Mouse (Mus musculus) neural tube, embryonic 15.5 days (tissue): ENCODE measurements around the gene Bbs2. TPM values are rescaled to one million over a fixed set of nuclear protein-coding genes. Genes with fewer than 3 reads are reported as not detected.
"Not testable (repeated sequence)": the region's sequence is repeated elsewhere in the genome, so short reads cannot be mapped to it uniquely, and the experiment has no call there.

Experiments
- ATAC-seq: fragments of 200-750 bp; cut with Nextera tagmentation; 2 replicates; pipeline ENCODE4 v1.8.0; 2017; ENCODE audit warnings: mild to moderate bottlenecking, moderate TSS enrichment, moderate library complexity; ENCODE audit not compliant: low FRiP score
- H3K27ac ChIP-seq: fragments of 300-500 bp; sonication (generic); replicated peaks from 2 replicates; pipeline ENCODE4 v1.5.1; 2015; ENCODE audit warnings: mild to moderate bottlenecking, inconsistent platforms
- H3K27me3 ChIP-seq: fragments of 300-500 bp; sonication (generic); replicated peaks from 2 replicates; pipeline ENCODE4 v1.6.1; 2015; ENCODE audit warnings: inconsistent platforms
- H3K36me3 ChIP-seq: fragments of 300-500 bp; sonication (generic); 2 replicates; pipeline ENCODE4 v1.6.1; 2015; ENCODE audit warnings: inconsistent platforms
- H3K4me1 ChIP-seq: fragments of 300-500 bp; sonication (generic); 2 replicates; pipeline ENCODE4 v1.6.1; 2015; ENCODE audit warnings: inconsistent platforms
- H3K4me2 ChIP-seq: fragments of 300-500 bp; sonication (generic); 2 replicates; pipeline ENCODE4 v1.6.1; 2015; ENCODE audit warnings: inconsistent platforms, mild to moderate bottlenecking, moderate library complexity
- H3K4me3 ChIP-seq: fragments of 300-500 bp; sonication (generic); replicated peaks from 2 replicates; pipeline ENCODE4 v1.5.1; 2015; ENCODE audit warnings: mild to moderate bottlenecking, inconsistent platforms
- H3K9ac ChIP-seq: fragments of 300-500 bp; sonication (generic); replicated peaks from 2 replicates; pipeline ENCODE4 v1.6.1; 2015; ENCODE audit warnings: mild to moderate bottlenecking, inconsistent platforms
- H3K9me3 ChIP-seq: fragments of 300-500 bp; sonication (generic); replicated peaks from 2 replicates; pipeline ENCODE4 v1.6.1; 2016; ENCODE audit warnings: inconsistent platforms
- WGBS: fragments of 180-500 bp; shearing (Covaris S2); methylation state at CpG from one replicate; pipeline ENCODE4 v1.1.7; 2015; ENCODE audit warnings: mixed read lengths; 5-methylcytosine and 5-hydroxymethylcytosine counted together
- polyA plus RNA-seq: library from polyadenylated mRNA; unstranded; fragments of >200 nt; fragmentation: Nextera tagmentation; extraction: Ambion mirVana; gene quantifications from 2 replicates; pipeline ENCODE4 v1.2.1, GENCODE M21; 2015

Gene Bbs2
- polyA plus RNA-seq, 1 experiment from 2014 or later, result 19.9 TPM

- not testable (repeated sequence) for H3K9me3 ChIP-seq, H3K36me3 ChIP-seq, H3K27me3 ChIP-seq
- H3K9ac ChIP-seq, result peak overlapping the region; percentile 59
- peak overlapping the region; percentile 82 for H3K27ac ChIP-seq
- peak overlapping the region; percentile 70 for H3K4me3 ChIP-seq
- peak overlapping the region; percentile 75 for H3K4me2 ChIP-seq
- 0% methylated on average over 26 of the region's 32 CpGs for WGBS
- H3K4me1 ChIP-seq, result peaks cover 33% of the 10 kb centered on the region
- ATAC-seq, result peak; percentile 91
These were observed 62.2 kb downstream of the Bbs2 start for GRCm38 (mm10) chr8:94036541-94036940.

GRCm38 (mm10) chr8:94035200-94035599 lies 63.5 kb downstream of the Bbs2 start:
- no peak for ATAC-seq
- Histone ChIP-seq H3K4me2 (peak overlapping the region; percentile 75), H3K4me1 (peaks cover 33% of the 10 kb centered on the region), H3K27ac (no peak overlapping the region), H3K36me3 (peaks cover 18% of the 10 kb centered on the region), H3K27me3 (no peaks in the 10 kb centered on the region), H3K4me3 (peak overlapping the region; percentile 8; the same call in 1 of the 2 replicates), H3K9me3 (no peaks in the 10 kb centered on the region), H3K9ac (0 out of 2 replicates have a peak overlapping the region, but pooled peaks have one; percentile 11)
- 72% methylated on average over 5 of the region's 5 CpGs for WGBS

- Histone ChIP-seq H3K27ac (no peak overlapping the region), H3K4me1 (peaks cover 32% of the 10 kb centered on the region), H3K9ac (no peak overlapping the region), H3K4me3 (no peak overlapping the region), H3K4me2 (no peak overlapping the region), H3K36me3 (peaks cover 25% of the 10 kb centered on the region), H3K27me3 (no peaks in the 10 kb centered on the region), H3K9me3 (no peaks in the 10 kb centered on the region)
- 62% methylated on average over 3 of the region's 3 CpGs for WGBS
- no peak for ATAC-seq
These were observed 65.1 kb downstream of the Bbs2 start for GRCm38 (mm10) chr8:94033601-94034000.

GRCm38 (mm10) chr8:94029701-94030100 lies 69.0 kb downstream of the Bbs2 start:
- H3K4me2 ChIP-seq, result no peak overlapping the region
- ATAC-seq, result no peak
- no peak overlapping the region for H3K9ac ChIP-seq
- no peaks in the 10 kb centered on the region for H3K27me3 ChIP-seq
- no peak overlapping the region for H3K4me3 ChIP-seq
- 96% methylated on average over 9 of the region's 9 CpGs for WGBS
- H3K36me3 ChIP-seq, result peaks cover 54% of the 10 kb centered on the region
- no peaks in the 10 kb centered on the region for H3K9me3 ChIP-seq
- peaks cover 10% of the 10 kb centered on the region for H3K4me1 ChIP-seq
- no peak overlapping the region for H3K27ac ChIP-seq

- no peak overlapping the region for H3K4me2 ChIP-seq
- H3K4me3 ChIP-seq, result no peak overlapping the region
- H3K36me3 ChIP-seq, result peaks cover 75% of the 10 kb centered on the region
- no peak overlapping the region for H3K9ac ChIP-seq
- H3K9me3 ChIP-seq, result no peaks in the 10 kb centered on the region
- 93% methylated on average over 6 of the region's 6 CpGs for WGBS
- ATAC-seq, result no peak
- no peaks in the 10 kb centered on the region for H3K27me3 ChIP-seq
- no peak overlapping the region for H3K27ac ChIP-seq
- H3K4me1 ChIP-seq, result no peaks in the 10 kb centered on the region
These were observed 74.8 kb downstream of the Bbs2 start for GRCm38 (mm10) chr8:94023916-94024315.

Other genes starting within 250 kb of the Bbs2 start
- gene Amfr, start 86.1 kb downstream of the Bbs2 start, polyA plus RNA-seq, result 70.4 and 80.1 TPM in 2 replicates
- 80.8 and 82.5 TPM in 2 replicates for gene Nudt21, start 61.9 kb downstream of the Bbs2 start, polyA plus RNA-seq
- 16.2 TPM in 2 replicates for gene Ogfod1, start 61.7 kb downstream of the Bbs2 start, polyA plus RNA-seq
- not detected in 2 replicates for gene Mt4, start 38.3 kb upstream of the Bbs2 start, polyA plus RNA-seq
- 244 and 279 TPM in 2 replicates for gene Mt3, start 53.7 kb upstream of the Bbs2 start, polyA plus RNA-seq
- gene Mt2, start 73.7 kb upstream of the Bbs2 start, polyA plus RNA-seq, result 32.8 and 40.2 TPM in 2 replicates
- gene Mt1, start 80.2 kb upstream of the Bbs2 start, polyA plus RNA-seq, result 119 and 160 TPM in 2 replicates
- gene Nup93, start 115.6 kb upstream of the Bbs2 start, polyA plus RNA-seq, result 51.5 and 57.4 TPM in 2 replicates
- gene Slc12a3, start 230.3 kb upstream of the Bbs2 start, polyA plus RNA-seq, result 0.10 and 0.23 TPM in 2 replicates